Mouse (Mus musculus) olfactory bulb, adult 2 months (tissue): ENCODE measurements around the gene Slc6a18.

Experiments used
- CTCF ChIP-seq: fragments of 200-500 bp; IDR thresholded peaks from 2 replicates; pipeline ENCODE4 v1.5.1; 2012; ENCODE audit warnings: low read depth, mild to moderate bottlenecking, low read length, moderate library complexity; ENCODE audit not compliant: insufficient read depth
- POLR2A ChIP-seq: fragments of 200-500 bp; IDR thresholded peaks from 2 replicates; pipeline ENCODE4 v1.6.1; 2012; ENCODE audit warnings: mild to moderate bottlenecking, low read depth, low read length, moderate library complexity; ENCODE audit not compliant: insufficient read depth

- TF ChIP-seq CTCF (no peak), POLR2A (no peak)
These were observed 40.0 kb downstream of the Slc6a18 start for GRCm38 (mm10) chr13:73637826-73638225.
